Mouse (Mus musculus) heart, postnatal 36 days (tissue): ENCODE data around the gene Wdr89. TPM values are rescaled to one million over a fixed set of nuclear protein-coding genes. Genes with fewer than 3 reads are reported as not detected.
"Not testable (repeated sequence)": the region's sequence is repeated elsewhere in the genome, so short reads cannot be mapped to it uniquely, and the experiment has no call there.

Experiments
- DNase-seq, 2 experiments: peaks; one replicate each; pipeline ENCODE4 v3.0.0; 2021 to 2022
- intact Hi-C: fragments of 180-260 bp; cut with DNase I; formaldehyde crosslinking; loops from one replicate; pipeline ENCODE4 v1.15.1; 2025
- total RNA-seq, 2 experiments: library from RNA; stranded (reverse); gene quantifications; 2 replicates each; pipeline ENCODE4 v1.2.3; 2021

Wdr89 gene
- total RNA-seq, result 1 to 10 TPM; 2.4 to 2.9 TPM

DNA sequence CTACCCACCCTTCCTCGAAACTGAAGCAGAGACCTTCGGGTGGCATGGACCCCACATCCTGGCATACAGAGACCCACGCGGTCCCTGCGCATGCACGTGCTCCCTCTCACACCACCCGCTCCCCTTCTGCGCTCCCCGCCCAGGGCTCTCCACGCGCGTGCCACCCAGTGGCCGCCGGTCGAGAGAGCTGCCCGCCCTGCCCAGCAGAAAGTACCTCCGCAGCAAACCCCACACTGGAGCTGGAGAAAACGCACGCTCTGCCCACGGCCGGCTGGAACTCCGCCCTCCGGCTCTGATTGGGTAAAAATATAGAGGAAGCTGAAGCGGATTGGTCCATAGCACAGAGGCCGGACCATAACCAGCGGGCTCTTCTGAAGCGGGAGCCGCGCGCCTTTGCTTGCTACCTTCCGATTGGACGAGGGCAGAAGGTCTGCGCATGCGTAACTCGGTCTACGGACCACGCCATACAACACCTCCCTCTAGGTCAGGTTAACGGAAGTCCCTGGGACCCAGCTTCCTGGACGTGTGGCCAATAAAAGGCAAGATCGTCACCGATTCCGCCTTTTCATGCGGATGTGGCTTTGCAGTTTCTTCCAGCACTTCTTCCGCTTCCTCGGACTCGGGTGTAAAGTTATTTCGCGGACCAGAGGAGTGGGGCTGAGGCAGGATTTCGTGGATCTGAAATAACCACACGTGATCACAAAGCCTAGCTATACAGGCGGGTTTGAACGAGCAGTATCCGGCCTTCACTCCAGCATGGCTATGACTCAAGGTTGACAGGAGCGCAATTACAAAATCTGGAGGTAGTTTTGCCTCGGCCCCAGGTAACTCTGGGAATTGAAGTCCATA, at the start of gene Wdr89:
Wdr89 (minus strand) TSS at position 280 of the 849 bp plus-strand sequence.
- intact Hi-C loops, result loop anchor here (2.0 to 5.0 kb wide), 3 partner anchors 65 to 103 kb away; partner anchors contain the start of genes Ppp2r5e and Sgpp1
- DNase-seq, result peak; percentile 96

DNA sequence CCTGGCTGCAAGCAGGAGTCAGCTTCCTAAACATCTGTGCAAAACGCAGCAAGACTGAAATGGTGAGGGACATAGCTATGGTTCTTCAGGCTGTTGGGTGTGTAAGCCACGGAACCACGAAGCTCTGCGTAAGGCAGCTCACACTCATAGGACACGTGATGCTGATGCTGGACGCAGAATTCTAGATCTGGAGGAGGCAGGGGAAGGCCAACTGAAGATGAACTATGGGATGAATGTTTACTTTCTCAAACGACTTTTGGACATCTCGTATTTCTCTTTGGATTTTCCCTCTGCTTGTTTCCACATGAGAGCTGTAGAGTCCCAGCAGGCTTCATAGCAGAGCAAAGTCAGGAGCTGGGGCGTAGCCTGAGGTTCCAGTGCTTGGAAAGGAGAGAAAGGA, 44.3 kb upstream of the Wdr89 start:
- intact Hi-C loops, result no loop called here
- no peak for DNase-seq

GRCm38 (mm10) chr12:75712905-75713304, 43.6 kb upstream of the Wdr89 start:
- DNase-seq, intact Hi-C loops: not testable (repeated sequence)

- no peak for DNase-seq
- intact Hi-C loops, result no loop called here
Observed at GRCm38 (mm10) chr12:75710596-75711376, 41.4 kb upstream of the Wdr89 start.

GRCm38 (mm10) chr12:75709506-75709905, 40.2 kb upstream of the Wdr89 start:
- intact Hi-C loops, result no loop called here
- DNase-seq, result no peak

DNA sequence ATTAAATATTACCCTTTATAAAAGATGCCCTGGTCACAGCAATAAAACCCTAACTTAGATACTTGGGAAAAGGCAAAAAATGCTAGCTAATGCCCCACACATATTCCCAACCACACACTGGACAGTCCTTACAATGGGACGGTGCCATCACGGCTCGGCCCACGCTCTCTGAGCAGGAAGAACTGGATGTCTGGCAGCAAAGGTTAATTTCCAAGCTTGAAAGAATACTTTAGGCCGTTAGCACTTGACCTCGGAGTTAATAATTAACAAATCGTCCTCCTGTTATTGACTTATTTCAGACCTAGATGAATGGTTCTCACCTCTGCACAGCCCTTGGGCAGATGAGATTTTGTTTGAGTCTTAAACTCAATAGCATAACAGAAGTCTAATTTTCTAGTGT, 37.3 kb upstream of the Wdr89 start:
- no peak for DNase-seq
- intact Hi-C loops, result no loop called here

GRCm38 (mm10) chr12:75702739-75703122, 33.4 kb upstream of the Wdr89 start:
- intact Hi-C loops, result no loop called here
- DNase-seq, result no peak

GRCm38 (mm10) chr12:75702084-75702738, 32.9 kb upstream of the Wdr89 start:
- intact Hi-C loops, result no loop called here
- peak; percentile 25 to 36 for DNase-seq

- intact Hi-C loops, result no loop called here
- peak; percentile 26 to 28 for DNase-seq
Observed at GRCm38 (mm10) chr12:75701173-75702083, 32.1 kb upstream of the Wdr89 start.

- intact Hi-C loops, result no loop called here
- DNase-seq, result no peak
Observed at GRCm38 (mm10) chr12:75698692-75699091, 29.4 kb upstream of the Wdr89 start.

DNA sequence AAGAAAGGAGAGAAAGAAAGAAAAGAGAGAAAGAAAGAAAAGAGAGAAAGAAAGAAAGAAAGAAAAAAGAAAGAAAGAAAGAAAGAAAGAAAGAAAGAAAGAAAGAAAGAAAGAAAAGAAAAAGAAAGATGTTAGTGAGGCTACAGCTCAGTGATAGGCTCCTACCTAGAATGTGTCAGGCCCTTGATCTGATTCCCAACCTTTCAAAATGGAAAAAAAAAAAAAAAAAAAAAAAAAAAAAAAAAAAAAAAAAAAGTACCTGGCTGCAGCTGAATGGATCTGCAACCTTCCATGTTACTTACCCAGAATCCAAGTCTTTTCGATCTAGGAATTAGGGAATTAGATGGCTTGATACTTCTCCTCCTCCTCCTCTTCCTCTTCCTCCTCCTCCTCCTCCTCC, 26.5 kb upstream of the Wdr89 start:
- intact Hi-C loops, DNase-seq: not testable (repeated sequence)

DNA sequence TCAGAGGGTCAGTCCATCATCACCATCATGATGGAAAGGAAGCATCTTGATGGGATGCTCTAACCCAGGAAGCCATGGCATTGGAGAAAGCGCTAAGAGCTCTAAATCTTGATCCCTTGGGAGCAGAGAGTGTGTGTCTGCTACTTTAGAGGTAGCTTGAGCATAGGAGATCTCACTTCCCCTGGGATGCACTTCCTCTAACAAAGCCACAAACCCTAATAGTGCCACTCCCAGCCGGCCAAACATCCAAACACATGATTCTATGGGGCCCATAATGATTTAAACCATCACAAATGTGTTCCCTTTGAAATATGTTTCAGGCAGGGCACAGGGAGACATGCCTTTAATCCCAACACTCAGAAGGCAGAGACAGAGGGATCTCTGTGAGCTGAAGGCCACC, 19.7 kb upstream of the Wdr89 start:
- DNase-seq, result no peak
- intact Hi-C loops, result no loop called here

DNA sequence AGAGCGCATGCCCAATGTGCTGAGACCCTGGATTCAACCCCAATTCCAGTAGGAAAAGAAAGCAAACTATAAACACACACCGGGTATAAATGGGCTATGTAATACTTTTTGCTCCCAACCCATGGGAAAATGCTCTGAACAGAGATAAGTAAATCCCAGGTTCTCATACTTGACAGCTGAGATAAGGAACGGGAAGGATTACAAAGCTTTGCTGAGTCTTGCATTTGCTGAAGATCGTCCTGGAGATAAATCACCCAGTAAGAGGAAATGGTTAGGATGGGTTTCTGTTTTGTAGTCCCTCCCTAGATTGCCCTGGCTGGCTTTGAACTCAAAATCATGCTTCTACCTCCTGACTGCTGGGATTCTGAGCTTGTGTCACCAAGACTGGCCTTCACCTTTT, 18.0 kb upstream of the Wdr89 start:
- DNase-seq, result peak in 1 of 2 experiments; percentile 31
- intact Hi-C loops, result no loop called here

GRCm38 (mm10) chr12:75684026-75684425, 14.7 kb upstream of the Wdr89 start:
- DNase-seq, intact Hi-C loops: not testable (repeated sequence)

GRCm38 (mm10) chr12:75683598-75683997, 14.3 kb upstream of the Wdr89 start:
- intact Hi-C loops, result no loop called here
- DNase-seq, result no peak

- DNase-seq, result no peak
Observed at GRCm38 (mm10) chr12:75682842-75683241, 13.5 kb upstream of the Wdr89 start.

DNA sequence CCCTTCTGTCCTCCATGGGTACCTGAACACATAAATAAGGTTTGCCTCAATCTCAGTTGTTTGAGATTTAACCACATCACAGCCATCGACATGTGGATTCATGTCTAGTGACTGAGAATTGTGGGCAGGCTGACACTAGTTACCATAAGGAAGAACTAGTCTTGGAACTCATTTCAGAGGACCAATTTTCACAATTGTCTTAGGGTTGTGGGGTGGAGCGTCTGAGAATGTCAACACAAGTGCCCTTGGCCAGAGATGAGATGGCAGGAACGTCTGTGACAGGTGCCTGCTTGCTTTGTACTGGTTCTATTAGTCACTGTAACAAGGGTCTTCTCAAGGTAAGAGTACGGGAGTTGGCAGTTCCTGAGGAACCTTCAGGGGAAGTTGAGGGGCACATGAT, 11.8 kb upstream of the Wdr89 start:
- intact Hi-C loops, result no loop called here
- no peak for DNase-seq

More at GRCm38 (mm10) chr12:75682842-75683241, 13.5 kb upstream of the Wdr89 start:
- intact Hi-C loops, result no loop called here

GRCm38 (mm10) chr12:75678393-75678792, 9.1 kb upstream of the Wdr89 start:
- DNase-seq, result no peak
- intact Hi-C loops, result no loop called here

- DNase-seq, result no peak
- intact Hi-C loops, result loop anchor here (5.0 kb wide), 1 partner anchor 100 kb away; no protein-coding TSS in a partner anchor
Observed at GRCm38 (mm10) chr12:75672630-75673029, 3.3 kb upstream of the Wdr89 start.
